Comparison of ENCODE assay signal across 16 mouse cellular contexts in genomic region chr13:71967341-71968250, GRCm38 (mm10). TPM values are rescaled to one million over a fixed set of nuclear protein-coding genes. Genes with fewer than 3 reads are reported as not detected.
DNase-seq lines count a peak whose midpoint lies in the region; ATAC-seq lines count a peak whose summit lies in the region.
"Had no signal": no experiment of that assay in that cellular context is flagged by ENCODE, and none has a peak within 500 bp of the region (broad histone marks: within the 10 kb centered on the region; RNA-seq: fewer than 3 reads in every experiment).

No protein-coding gene starts in this region.

- no peak for ATAC-seq in heart, embryonic 11.5 days (replicated peaks; ENCODE audit: insufficient number of reproducible peaks, low FRiP score, low TSS enrichment)
- ATAC-seq in hindbrain, embryonic 12.5 days (ENCODE audit: low FRiP score), result no peak
- ATAC-seq in midbrain, embryonic 15.5 days (replicated peaks), result no peak
- no peak for ATAC-seq in megakaryocyte progenitor cell, adult 5-6 weeks (replicated peaks; ENCODE audit: poor library complexity)
- no peak for ATAC-seq in forebrain, embryonic 16.5 days
- ATAC-seq: intestine, postnatal 0 days had no signal

- H3K4me1 ChIP-seq in heart, embryonic 11.5 days (ENCODE audit: control insufficient read depth, insufficient read depth, low read length), result no peaks in the 10 kb centered on the region
- peaks cover 20% of the 10 kb centered on the region for H3K4me1 ChIP-seq in hindbrain, embryonic 12.5 days
- H3K4me1 ChIP-seq in midbrain, embryonic 15.5 days, result peaks cover 30% of the 10 kb centered on the region
- H3K4me1 ChIP-seq in forebrain, embryonic 16.5 days (replicated peaks; ENCODE audit: control insufficient read depth, insufficient read depth, low read length), result peaks cover 13% of the 10 kb centered on the region

- H3K36me3 ChIP-seq in heart, embryonic 11.5 days (ENCODE audit: control insufficient read depth, insufficient read depth, low read length), result no peaks in the 10 kb centered on the region
- H3K36me3 ChIP-seq in hindbrain, embryonic 12.5 days, result no peaks in the 10 kb centered on the region
- H3K36me3 ChIP-seq in midbrain, embryonic 15.5 days (replicated peaks), result no peaks in the 10 kb centered on the region
- H3K36me3 ChIP-seq in forebrain, embryonic 16.5 days (ENCODE audit: control insufficient read depth, insufficient read depth), result no peaks in the 10 kb centered on the region

- H3K9ac ChIP-seq in heart, embryonic 11.5 days (ENCODE audit: low read depth, low read length), result no peak overlapping the region
- no peak overlapping the region for H3K9ac ChIP-seq in hindbrain, embryonic 12.5 days
- no peak overlapping the region for H3K9ac ChIP-seq in midbrain, embryonic 15.5 days
- H3K9ac ChIP-seq in forebrain, embryonic 16.5 days (replicated peaks; ENCODE audit: low read depth, low read length), result no peak overlapping the region

- no peak for DNase-seq in heart, adult 8-10 months (ENCODE audit: low spot score)
- peak; percentile 30 for DNase-seq in ES-CJ7 (ENCODE audit: low read depth, low spot score)
- DNase-seq in gastrocnemius, adult 18-20 months (ENCODE audit: low spot score), result no peak
- DNase-seq: adrenal gland, adult 8-10 months; B cell, adult 2 months; left cerebral cortex, postnatal 4 days; lung, postnatal 10 days; right cerebral cortex, postnatal 4 days had no signal

- H3K9me3 ChIP-seq in heart, embryonic 11.5 days (replicated peaks; ENCODE audit: control insufficient read depth, low read length), result no peaks in the 10 kb centered on the region
- no peaks in the 10 kb centered on the region for H3K9me3 ChIP-seq in hindbrain, embryonic 12.5 days (replicated peaks)
- no peaks in the 10 kb centered on the region for H3K9me3 ChIP-seq in midbrain, embryonic 15.5 days
- no peaks in the 10 kb centered on the region for H3K9me3 ChIP-seq in forebrain, embryonic 16.5 days (ENCODE audit: control insufficient read depth, low read length)

- WGBS in heart, embryonic 11.5 days (ENCODE audit: insufficient replicate concordance), result 3% methylated on average over 28 of the region's 28 CpGs
- WGBS in hindbrain, embryonic 12.5 days, result 2% methylated on average over 28 of the region's 28 CpGs
- 5% methylated on average over 28 of the region's 28 CpGs for WGBS in midbrain, embryonic 15.5 days
- 2% methylated on average over 28 of the region's 28 CpGs for WGBS in forebrain, embryonic 16.5 days

- no peak overlapping the region for H3K27ac ChIP-seq in heart, embryonic 11.5 days (ENCODE audit: low read depth, low read length)
- H3K27ac ChIP-seq in hindbrain, embryonic 12.5 days, result no peak overlapping the region
- no peak overlapping the region for H3K27ac ChIP-seq in midbrain, embryonic 15.5 days
- no peak overlapping the region for H3K27ac ChIP-seq in forebrain, embryonic 16.5 days (ENCODE audit: low read length)

- peak overlapping the region; percentile 8 for H3K4me3 ChIP-seq in heart, embryonic 11.5 days (ENCODE audit: low read depth, low read length)
- H3K4me3 ChIP-seq in hindbrain, embryonic 12.5 days, result no peak overlapping the region
- H3K4me3 ChIP-seq in midbrain, embryonic 15.5 days, result peak overlapping the region; percentile 10; the same call in 1 of the 2 replicates
- no peak overlapping the region for H3K4me3 ChIP-seq in forebrain, embryonic 16.5 days (replicated peaks; ENCODE audit: low read length)

- H3K27me3 ChIP-seq in heart, embryonic 11.5 days (ENCODE audit: control insufficient read depth, insufficient read depth, low read length), result peaks cover 72% of the 10 kb centered on the region
- peaks cover 78% of the 10 kb centered on the region for H3K27me3 ChIP-seq in hindbrain, embryonic 12.5 days
- peaks cover 62% of the 10 kb centered on the region for H3K27me3 ChIP-seq in midbrain, embryonic 15.5 days (replicated peaks)
- peaks cover 71% of the 10 kb centered on the region for H3K27me3 ChIP-seq in forebrain, embryonic 16.5 days (replicated peaks; ENCODE audit: control insufficient read depth, insufficient read depth, low read length)

- H3K4me2 ChIP-seq in heart, embryonic 11.5 days, result peak overlapping the region; percentile 54
- H3K4me2 ChIP-seq in hindbrain, embryonic 12.5 days (replicated peaks), result peak overlapping the region; percentile 26
- H3K4me2 ChIP-seq in midbrain, embryonic 15.5 days, result peak overlapping the region; percentile 32
- H3K4me2 ChIP-seq in forebrain, embryonic 16.5 days (ENCODE audit: low read length), result no peak overlapping the region

RNA-seq across cellular contexts. Expression of gene Irx1, which starts 4.1 kb away (rescaled TPM):
- polyA plus RNA-seq in heart, embryonic 11.5 days (2014; fragmentation: Nextera tagmentation; extraction: Ambion mirVana), result 1.1 and 2.2 TPM in 2 replicates
- total RNA-seq in heart, adult 8-10 months (2022), result 1 to 10 TPM; 6.4 to 9.3 (median 8.3) TPM
- 16.1 and 18.6 TPM in 2 replicates for polyA plus RNA-seq in hindbrain, embryonic 12.5 days (2016; fragmentation: Nextera tagmentation; extraction: Ambion mirVana)
- polyA plus RNA-seq in midbrain, embryonic 15.5 days (2015; fragmentation: Nextera tagmentation; extraction: Ambion mirVana), result 11.5 and 11.9 TPM in 2 replicates
- total RNA-seq in megakaryocyte progenitor cell, adult 5-6 weeks (2015), result not detected in 2 replicates
- not detected in 2 replicates for total RNA-seq in megakaryocyte progenitor cell, adult 5-6 weeks (2017)
- total RNA-seq in gastrocnemius, adult 18-20 months (2021), result not detected
- 0.37 and 0.68 TPM in 2 replicates for polyA plus RNA-seq in forebrain, embryonic 16.5 days (2015; fragmentation: Nextera tagmentation; extraction: Ambion mirVana)
- total RNA-seq: adrenal gland, adult 8-10 months; common myeloid progenitor, adult 5-6 weeks; gastrocnemius, adult 8-10 months had no signal
- polyA plus RNA-seq: intestine, postnatal 0 days had no signal

Comparison
In these comparisons a context has a peak if more than half of its experiments do, and no peak if none do; other contexts are left out.
1. H3K4me3 ChIP-seq: peak in heart, embryonic 11.5 days (single experiment) and midbrain, embryonic 15.5 days (single experiment); none in hindbrain, embryonic 12.5 days (single experiment) and forebrain, embryonic 16.5 days (single experiment).